Mouse (Mus musculus) lung, postnatal 0 days (tissue): ENCODE measurements at regions not wholly inside any gene's neighbourhood (a gene's known extent, or its start where the extent isn't known, plus 50 kb on each side); places are given as distances from the start of the nearest gene placed in this dataset.

Experiments used
- CTCF ChIP-seq: IDR thresholded peaks from 2 replicates; pipeline ENCODE4 v1.5.1; 2016; ENCODE audit warnings: antibody characterized with exemption, mild to moderate bottlenecking
- EP300 ChIP-seq: IDR thresholded peaks from 2 replicates; pipeline ENCODE4 v1.6.1; 2016; ENCODE audit warnings: antibody characterized with exemption, mild to moderate bottlenecking, control low read depth

DNA sequence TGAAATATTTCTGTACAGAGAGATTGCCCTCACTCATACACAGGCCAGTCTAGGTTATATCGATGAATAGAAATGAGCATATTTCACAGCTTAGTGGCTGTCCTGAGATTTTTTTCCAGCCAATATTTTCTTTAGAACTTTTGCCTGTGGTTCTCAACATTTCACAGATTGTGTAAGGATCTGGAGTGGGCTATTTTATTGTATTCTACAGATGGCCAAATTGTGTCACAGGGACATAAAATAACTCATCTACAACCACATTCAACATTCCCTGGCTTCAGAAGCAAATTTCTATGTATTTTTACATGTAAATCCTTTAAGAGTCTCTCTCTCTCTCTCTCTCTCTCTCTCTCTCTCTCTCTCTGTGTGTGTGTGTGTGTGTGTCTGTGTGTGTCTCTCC is 303.3 kb downstream of the Osr1 start:
- no peak for TF ChIP-seq CTCF
- no peak for TF ChIP-seq EP300
